Comparison of ENCODE assay signal across 11 mouse cellular contexts in the genomic region with DNA sequence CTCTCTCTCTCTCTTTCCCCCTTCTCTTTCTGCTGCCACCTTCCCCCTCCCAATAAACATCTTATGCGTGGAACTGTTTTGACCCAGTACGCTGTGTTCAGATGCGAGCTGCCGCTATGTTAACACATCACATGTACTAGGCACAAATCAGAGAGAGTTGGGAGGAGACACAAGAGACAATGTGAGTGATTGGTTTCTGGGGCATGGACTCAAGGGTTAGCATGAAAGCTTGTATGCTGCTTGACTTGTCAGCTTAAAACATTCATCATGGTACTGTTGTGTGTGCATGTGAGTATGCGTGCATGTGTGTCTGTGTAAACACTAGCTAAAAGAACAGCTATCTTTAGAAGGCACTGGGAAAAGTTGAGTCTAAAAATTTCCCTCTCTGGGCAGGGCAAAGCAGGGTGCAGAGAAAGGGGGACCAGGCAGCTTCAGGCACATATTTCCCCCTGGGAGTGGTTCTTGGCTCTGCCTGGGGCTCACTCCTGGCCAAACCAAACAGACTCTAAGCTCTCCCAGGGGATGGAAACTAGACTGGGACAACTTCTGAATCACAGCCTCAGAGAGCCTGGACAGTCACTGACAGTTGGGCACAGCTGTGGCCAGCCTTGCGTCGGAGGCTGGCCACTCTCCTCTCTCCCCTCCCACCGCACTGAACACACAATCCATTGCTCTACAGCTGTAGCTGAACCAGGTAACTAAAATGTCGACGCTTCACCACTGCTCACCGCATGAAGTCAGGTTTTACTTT. TPM values are rescaled to one million over a fixed set of nuclear protein-coding genes. Genes with fewer than 3 reads are reported as not detected.
A peak's percentile ranks its signal among the peaks of the same experiment; 100 is the strongest.
DNase-seq lines count a peak whose midpoint lies in the region; ATAC-seq and TF ChIP-seq lines count a peak whose summit lies in the region.
"Had no signal": no experiment of that assay in that cellular context is flagged by ENCODE, and none has a peak within 500 bp of the region (broad histone marks: within the 10 kb centered on the region; RNA-seq: fewer than 3 reads in every experiment).

No protein-coding gene starts in this region.

- no peak overlapping the region for H3K4me3 ChIP-seq in intestine, embryonic 14.5 days (ENCODE audit: low read depth, low read length)
- H3K4me3 ChIP-seq in limb, embryonic 14.5 days (replicated peaks; ENCODE audit: low read length), result no peak overlapping the region
- no peak overlapping the region for H3K4me3 ChIP-seq in hindbrain, postnatal 0 days (ENCODE audit: low read length)
- H3K4me3 ChIP-seq: embryonic facial prominence, embryonic 15.5 days had no signal

- TF ChIP-seq POLR2A in limb, embryonic 14.5 days (IDR thresholded peaks at IDR 0.05; ENCODE audit: borderline replicate concordance, extremely low read depth, insufficient read depth, insufficient read length), result no peak

- WGBS in intestine, embryonic 14.5 days, result 51% methylated on average over 11 of the region's 11 CpGs
- 75% methylated on average over 11 of the region's 11 CpGs for whole genome bisulfite sequencing in limb, embryonic 14.5 days
- WGBS in hindbrain, postnatal 0 days, result 81% methylated on average over 11 of the region's 11 CpGs

- peak overlapping the region; percentile 75 for H3K27ac ChIP-seq in intestine, embryonic 14.5 days (ENCODE audit: low read depth)
- H3K27ac ChIP-seq in limb, embryonic 14.5 days (replicated peaks; ENCODE audit: low read depth, low read length), result no peak overlapping the region; the same call in 1 of the 2 replicates
- H3K27ac ChIP-seq in hindbrain, postnatal 0 days, result no peak overlapping the region
- H3K27ac ChIP-seq: embryonic facial prominence, embryonic 15.5 days had no signal

- DNase-seq in 3T3-L1 (ENCODE audit: low read depth, low spot score) (peak; percentile 80), adipocyte (ENCODE audit: low spot score) (peak; percentile 78)
- no peak for DNase-seq in intestine, embryonic 14.5 days (ENCODE audit: low spot score)
- DNase-seq in limb, embryonic 14.5 days (ENCODE audit: low spot score), result peak; percentile 45
- DNase-seq in retina, postnatal 1 day, result no peak
- no peak for DNase-seq in hindbrain, postnatal 0 days (ENCODE audit: low spot score)
- DNase-seq in urinary bladder, postnatal 4 days (ENCODE audit: low spot score in 2 of 2), result no peak
- DNase-seq: left cerebral cortex, postnatal 4 days had no signal

- H3K9ac ChIP-seq in intestine, embryonic 14.5 days (ENCODE audit: low read length), result no peak overlapping the region
- no peak overlapping the region for H3K9ac ChIP-seq in limb, embryonic 14.5 days (ENCODE audit: low read depth, low read length, severe bottlenecking)
- no peak overlapping the region for H3K9ac ChIP-seq in hindbrain, postnatal 0 days (replicated peaks; ENCODE audit: low read length)
- H3K9ac ChIP-seq: embryonic facial prominence, embryonic 15.5 days had no signal

- H3K36me3 ChIP-seq in intestine, embryonic 14.5 days (ENCODE audit: control insufficient read depth, insufficient read depth, low read length), result peaks cover 38% of the 10 kb centered on the region
- peaks cover 40% of the 10 kb centered on the region for H3K36me3 ChIP-seq in limb, embryonic 14.5 days (ENCODE audit: control insufficient read depth, insufficient read depth, low read length)
- no peaks in the 10 kb centered on the region for H3K36me3 ChIP-seq in hindbrain, postnatal 0 days (ENCODE audit: insufficient read depth, low read length)

- ATAC-seq in intestine, embryonic 14.5 days (replicated peaks; ENCODE audit: low FRiP score, low TSS enrichment, low read depth), result peak; percentile 21
- ATAC-seq in limb, embryonic 14.5 days (ENCODE audit: low FRiP score, low read depth), result peak; percentile 31; the same call in 1 of the 2 replicates
- no peak for ATAC-seq in hindbrain, postnatal 0 days
- ATAC-seq in megakaryocyte, adult 5-6 weeks (ENCODE audit: poor library complexity, severe bottlenecking), result no peak

- H3K27me3 ChIP-seq in intestine, embryonic 14.5 days (replicated peaks; ENCODE audit: control insufficient read depth, insufficient read depth, low read length), result no peaks in the 10 kb centered on the region
- H3K27me3 ChIP-seq in limb, embryonic 14.5 days (ENCODE audit: control insufficient read depth, insufficient read depth, low read length), result no peaks in the 10 kb centered on the region
- no peaks in the 10 kb centered on the region for H3K27me3 ChIP-seq in hindbrain, postnatal 0 days (ENCODE audit: insufficient read depth, low read length)
- H3K27me3 ChIP-seq: embryonic facial prominence, embryonic 15.5 days had no signal

- no peaks in the 10 kb centered on the region for H3K9me3 ChIP-seq in intestine, embryonic 14.5 days (ENCODE audit: control insufficient read depth, low read length)
- no peaks in the 10 kb centered on the region for H3K9me3 ChIP-seq in limb, embryonic 14.5 days (ENCODE audit: control insufficient read depth, low read length)
- no peaks in the 10 kb centered on the region for H3K9me3 ChIP-seq in hindbrain, postnatal 0 days (ENCODE audit: low read length)
- H3K9me3 ChIP-seq: embryonic facial prominence, embryonic 15.5 days had no signal

- peaks cover 30% of the 10 kb centered on the region for H3K4me1 ChIP-seq in intestine, embryonic 14.5 days (replicated peaks; ENCODE audit: control insufficient read depth, insufficient read depth, low read length)
- peaks cover 20% of the 10 kb centered on the region for H3K4me1 ChIP-seq in limb, embryonic 14.5 days (ENCODE audit: control insufficient read depth, insufficient read depth, low read length)
- no peaks in the 10 kb centered on the region for H3K4me1 ChIP-seq in hindbrain, postnatal 0 days (ENCODE audit: insufficient read depth, low read length)

- TF ChIP-seq CTCF in hindbrain, postnatal 0 days (IDR thresholded peaks at IDR 0.05; ENCODE audit: low read depth), result no peak

- no peak overlapping the region for H3K4me2 ChIP-seq in intestine, embryonic 14.5 days (ENCODE audit: low read length)
- H3K4me2 ChIP-seq in limb, embryonic 14.5 days (replicated peaks; ENCODE audit: low read depth, low read length, severe bottlenecking), result no peak overlapping the region
- no peak overlapping the region for H3K4me2 ChIP-seq in hindbrain, postnatal 0 days (ENCODE audit: low read depth, low read length)
- H3K4me2 ChIP-seq: embryonic facial prominence, embryonic 15.5 days had no signal

RNA-seq across cellular contexts. Expression of a gene that starts 26.4 kb away (rescaled TPM):
- 1.0 and 1.1 TPM in 2 replicates for polyA plus RNA-seq in intestine, embryonic 14.5 days (2014; fragmentation: Nextera tagmentation; extraction: Ambion mirVana)
- polyA plus RNA-seq in limb, embryonic 14.5 days (2012; rRNA removed), result 1.2 and 1.6 TPM in 2 replicates
- 0.87 and 1.4 TPM in 2 replicates for polyA plus RNA-seq in limb, embryonic 14.5 days (2014; fragmentation: Nextera tagmentation; extraction: Ambion mirVana)
- 0.26 and 0.29 TPM in 2 replicates for total RNA-seq in hindbrain, postnatal 0 days (2014; rRNA removed)
- polyA plus RNA-seq in hindbrain, postnatal 0 days (2015; fragmentation: Nextera tagmentation; extraction: Ambion mirVana), result 0.89 and 1.6 TPM in 2 replicates
- not detected in 2 replicates for total RNA-seq in megakaryocyte, adult 5-6 weeks (2015)
- total RNA-seq in megakaryocyte, adult 5-6 weeks (2017), result not detected in 2 replicates
- total RNA-seq: MEL had no signal

RNA-seq across cellular contexts. Expression of a gene that starts 27.4 kb away (rescaled TPM):
- polyA plus RNA-seq in intestine, embryonic 14.5 days (2014; fragmentation: Nextera tagmentation; extraction: Ambion mirVana), result 0.11 TPM in 2 replicates
- 0.05 and 0.08 TPM in 2 replicates for polyA plus RNA-seq in limb, embryonic 14.5 days (2012; rRNA removed)
- 0.11 TPM in 2 replicates for polyA plus RNA-seq in limb, embryonic 14.5 days (2014; fragmentation: Nextera tagmentation; extraction: Ambion mirVana)
- total RNA-seq in hindbrain, postnatal 0 days (2014; rRNA removed), result 1.8 and 2.8 TPM in 2 replicates
- 2.8 and 4.7 TPM in 2 replicates for polyA plus RNA-seq in hindbrain, postnatal 0 days (2015; fragmentation: Nextera tagmentation; extraction: Ambion mirVana)
- total RNA-seq in megakaryocyte, adult 5-6 weeks (2015), result 0.18 and 0.32 TPM in 2 replicates
- total RNA-seq in megakaryocyte, adult 5-6 weeks (2017), result not detected in 2 replicates

RNA-seq across cellular contexts. Expression of a gene that starts 27.4 kb away (rescaled TPM):
- 9.9 and 13.0 TPM in 2 replicates for polyA plus RNA-seq in intestine, embryonic 14.5 days (2014; fragmentation: Nextera tagmentation; extraction: Ambion mirVana)
- polyA plus RNA-seq in limb, embryonic 14.5 days (2012; rRNA removed), result 14.4 and 16.5 TPM in 2 replicates
- polyA plus RNA-seq in limb, embryonic 14.5 days (2014; fragmentation: Nextera tagmentation; extraction: Ambion mirVana), result 17.1 and 18.4 TPM in 2 replicates
- total RNA-seq in hindbrain, postnatal 0 days (2014; rRNA removed), result 6.6 and 7.2 TPM in 2 replicates
- 2.7 and 3.1 TPM in 2 replicates for polyA plus RNA-seq in hindbrain, postnatal 0 days (2015; fragmentation: Nextera tagmentation; extraction: Ambion mirVana)
- total RNA-seq in megakaryocyte, adult 5-6 weeks (2015), result 14.8 and 18.9 TPM in 2 replicates
- total RNA-seq in megakaryocyte, adult 5-6 weeks (2017), result 28.4 and 28.9 TPM in 2 replicates

RNA-seq across cellular contexts. Expression of a gene that starts 37.0 kb away (rescaled TPM):
- 313 and 340 TPM in 2 replicates for polyA plus RNA-seq in intestine, embryonic 14.5 days (2014; fragmentation: Nextera tagmentation; extraction: Ambion mirVana)
- polyA plus RNA-seq in limb, embryonic 14.5 days (2012; rRNA removed), result 71.3 and 79.9 TPM in 2 replicates
- 132 and 134 TPM in 2 replicates for polyA plus RNA-seq in limb, embryonic 14.5 days (2014; fragmentation: Nextera tagmentation; extraction: Ambion mirVana)
- 86.9 and 102 TPM in 2 replicates for total RNA-seq in hindbrain, postnatal 0 days (2014; rRNA removed)
- polyA plus RNA-seq in hindbrain, postnatal 0 days (2015; fragmentation: Nextera tagmentation; extraction: Ambion mirVana), result 136 TPM in 2 replicates
- total RNA-seq in megakaryocyte, adult 5-6 weeks (2015), result 159 and 168 TPM in 2 replicates
- total RNA-seq in megakaryocyte, adult 5-6 weeks (2017), result 75.9 and 92.0 TPM in 2 replicates

RNA-seq across cellular contexts. Expression of a gene that starts 45.7 kb away (rescaled TPM):
- polyA plus RNA-seq in intestine, embryonic 14.5 days (2014; fragmentation: Nextera tagmentation; extraction: Ambion mirVana), result not detected in 2 replicates
- polyA plus RNA-seq in limb, embryonic 14.5 days (2012; rRNA removed), result 0.05 TPM in 1 of 2 replicates, not detected in the other
- polyA plus RNA-seq in limb, embryonic 14.5 days (2014; fragmentation: Nextera tagmentation; extraction: Ambion mirVana), result 0.07 TPM in 1 of 2 replicates, not detected in the other
- 0.26 TPM in 1 of 2 replicates, not detected in the other for total RNA-seq in hindbrain, postnatal 0 days (2014; rRNA removed)
- 0.68 TPM in 2 replicates for polyA plus RNA-seq in hindbrain, postnatal 0 days (2015; fragmentation: Nextera tagmentation; extraction: Ambion mirVana)
- total RNA-seq in megakaryocyte, adult 5-6 weeks (2015), result not detected in 2 replicates
- not detected in 2 replicates for total RNA-seq in megakaryocyte, adult 5-6 weeks (2017)
- total RNA-seq: MEL had no signal

Comparison
In these comparisons a context has a peak if more than half of its experiments do, and no peak if none do; other contexts are left out.
1. DNase-seq: peak in 3T3-L1 (single experiment), adipocyte (single experiment) and limb, embryonic 14.5 days (single experiment); none in intestine, embryonic 14.5 days (single experiment), retina, postnatal 1 day (single experiment), hindbrain, postnatal 0 days (single experiment) and urinary bladder, postnatal 4 days (0 of 2).
2. ATAC-seq: peak in intestine, embryonic 14.5 days (single experiment) and limb, embryonic 14.5 days (single experiment); none in hindbrain, postnatal 0 days (single experiment) and megakaryocyte, adult 5-6 weeks (single experiment).